Mouse (Mus musculus) ovary, postnatal 14 days (tissue): ENCODE results near the gene Fbxw24.
"Not testable (repeated sequence)": the region's sequence is repeated elsewhere in the genome, so short reads cannot be mapped to it uniquely, and the experiment has no call there.

Experiments used
- DNase-seq: peaks from one replicate; pipeline ENCODE4 v3.0.0; 2022; ENCODE audit warnings: low spot score

The Fbxw24 gene

GRCm38 (mm10) chr9:109625957-109626356 is at the start of gene Fbxw24:
Gene Fbxw24 (minus strand): TSS chr9:109626057.
- not testable (repeated sequence) for DNase-seq

- not testable (repeated sequence) for DNase-seq
Measured at GRCm38 (mm10) chr9:109664552-109664951, 38.7 kb upstream of the Fbxw24 start, which contains the start of gene Fbxw25. Gene Fbxw25 (minus strand): TSS chr9:109664652.

GRCm38 (mm10) chr9:109606837-109607236 is 19.0 kb downstream of the Fbxw24 start:
- peak; percentile 25 for DNase-seq

GRCm38 (mm10) chr9:109602128-109602527 is 23.7 kb downstream of the Fbxw24 start:
- DNase-seq, result not testable (repeated sequence)

- no peak for DNase-seq
Measured at GRCm38 (mm10) chr9:109597226-109597625, 28.6 kb downstream of the Fbxw24 start.

GRCm38 (mm10) chr9:109594866-109595265 is 31.0 kb downstream of the Fbxw24 start:
- no peak for DNase-seq

GRCm38 (mm10) chr9:109568162-109568561 is 57.7 kb downstream of the Fbxw24 start, which contains the start of gene Fbxw15:
Gene Fbxw15 (minus strand): TSS chr9:109568262.
- DNase-seq, result not testable (repeated sequence)

GRCm38 (mm10) chr9:109565546-109565945 is 60.3 kb downstream of the Fbxw24 start:
- DNase-seq, result no peak

GRCm38 (mm10) chr9:109562106-109562505 is 63.8 kb downstream of the Fbxw24 start:
- DNase-seq, result not testable (repeated sequence)

GRCm38 (mm10) chr9:109552483-109552882 is 73.4 kb downstream of the Fbxw24 start:
- no peak for DNase-seq
